In genomic region chr5:25088111-25088510, GRCm38 (mm10) we compare ENCODE assay signal across 27 mouse cellular contexts. TPM values are rescaled to one million over a fixed set of nuclear protein-coding genes. Genes with fewer than 3 reads are reported as not detected.
DNase-seq lines count a peak whose midpoint lies in the region; ATAC-seq and TF ChIP-seq lines count a peak whose summit lies in the region.
"Had no signal": no experiment of that assay in that cellular context is flagged by ENCODE, and none has a peak within 500 bp of the region (broad histone marks: within the 10 kb centered on the region; RNA-seq: fewer than 3 reads in every experiment).

No protein-coding gene starts in this region.

- no peak overlapping the region for H3K9ac ChIP-seq in liver, embryonic 15.5 days
- H3K9ac ChIP-seq: embryonic facial prominence, embryonic 13.5 days; forebrain, embryonic 13.5 days; heart, embryonic 13.5 days; hindbrain, embryonic 14.5 days had no signal

- H3K27me3 ChIP-seq in liver, embryonic 15.5 days: no peaks in the 10 kb centered on the region
- H3K27me3 ChIP-seq in forebrain, embryonic 10.5 days (ENCODE audit: poor library complexity, severe bottlenecking): no peaks in the 10 kb centered on the region
- H3K27me3 ChIP-seq: CH12.LX; embryonic facial prominence, embryonic 13.5 days; forebrain, embryonic 13.5 days; heart, embryonic 13.5 days; Patski had no signal

- H3K4me2 ChIP-seq in liver, embryonic 15.5 days: no peak overlapping the region
- H3K4me2 ChIP-seq: embryonic facial prominence, embryonic 13.5 days; forebrain, embryonic 13.5 days; heart, embryonic 13.5 days; hindbrain, embryonic 14.5 days had no signal

- intact Hi-C loops in left cerebral cortex, adult 2 months (cut with DNase I): loop anchor here (5.0 to 10.0 kb wide), 2 partner anchors 207 to 246 kb away; partner anchors contain the start of gene Rheb

- no peaks in the 10 kb centered on the region for H3K9me3 ChIP-seq in liver, embryonic 15.5 days (replicated peaks)
- no peaks in the 10 kb centered on the region for H3K9me3 ChIP-seq in forebrain, embryonic 10.5 days
- H3K9me3 ChIP-seq: embryonic facial prominence, embryonic 10.5 days; embryonic facial prominence, embryonic 13.5 days; forebrain, embryonic 13.5 days; G1E; heart, embryonic 13.5 days had no signal

- no peak for TF ChIP-seq CTCF in left cerebral cortex, adult 2 months (IDR thresholded peaks at IDR 0.05)

- H3K4me1 ChIP-seq in liver, embryonic 15.5 days (replicated peaks): peaks cover 14% of the 10 kb centered on the region
- no peaks in the 10 kb centered on the region for H3K4me1 ChIP-seq in forebrain, embryonic 10.5 days
- H3K4me1 ChIP-seq: embryonic facial prominence, embryonic 10.5 days had no signal

- no peaks in the 10 kb centered on the region for H3K36me3 ChIP-seq in liver, embryonic 15.5 days (replicated peaks)
- H3K36me3 ChIP-seq in macrophage (ENCODE audit: inconsistent target): no peaks in the 10 kb centered on the region
- no peaks in the 10 kb centered on the region for H3K36me3 ChIP-seq in forebrain, embryonic 10.5 days (replicated peaks)
- H3K36me3 ChIP-seq: embryonic facial prominence, embryonic 10.5 days; embryonic facial prominence, embryonic 13.5 days; G1E; heart, embryonic 13.5 days had no signal

- 50% methylated on average over 13 of the region's 13 CpGs for WGBS in liver, embryonic 15.5 days (ENCODE audit: insufficient replicate concordance)
- WGBS in macrophage (ENCODE audit: missing documents): 65% methylated on average over 10 of the region's 13 CpGs
- 91% methylated on average over 13 of the region's 13 CpGs for WGBS in forebrain, embryonic 10.5 days

- peaks cover 68% of the 10 kb centered on the region for H3K79me2 ChIP-seq in macrophage (ENCODE audit: inconsistent target)

- H3K27ac ChIP-seq in left cerebral cortex, adult 2 months: peak overlapping the region; percentile 40; the same call in 1 of the 2 replicates
- no peak overlapping the region for H3K27ac ChIP-seq in liver, embryonic 15.5 days (replicated peaks)
- H3K27ac ChIP-seq in macrophage: peak overlapping the region; percentile 92; the same call in 1 of the 2 replicates
- no peak overlapping the region for H3K27ac ChIP-seq in forebrain, embryonic 10.5 days
- H3K27ac ChIP-seq: embryonic facial prominence, embryonic 10.5 days; embryonic facial prominence, embryonic 13.5 days; forebrain, embryonic 13.5 days; gastrocnemius, adult 2 months; heart, embryonic 13.5 days; hindbrain, embryonic 14.5 days had no signal

- H3K4me3 ChIP-seq in left cerebral cortex, adult 2 months: no peak overlapping the region
- no peak overlapping the region for H3K4me3 ChIP-seq in liver, embryonic 15.5 days (replicated peaks)
- no peak overlapping the region for H3K4me3 ChIP-seq in macrophage (ENCODE audit: inconsistent target)
- H3K4me3 ChIP-seq in forebrain, embryonic 10.5 days: no peak overlapping the region
- H3K4me3 ChIP-seq: embryonic facial prominence, embryonic 10.5 days; embryonic facial prominence, embryonic 13.5 days; erythroblast, embryonic 14.5 days; forebrain, embryonic 13.5 days; gastrocnemius, adult 2 months; heart, embryonic 13.5 days had no signal

- DNase-seq in left cerebral cortex, adult 2 months (ENCODE audit: extremely low spot score in 1 of 2, low spot score in 2 of 2): no peak
- DNase-seq in left cerebral cortex, adult 9 months (ENCODE audit: low spot score in 2 of 2): no peak
- no peak for DNase-seq in liver
- no peak for DNase-seq in frontal cortex, postnatal 25 days (ENCODE audit: low spot score in 2 of 2)
- no peak for DNase-seq in forebrain, embryonic 10.5 days (ENCODE audit: extremely low spot score, low spot score)
- DNase-seq: adrenal gland, postnatal 10 days; adrenal gland, postnatal 36 days; B cell, adult 2 months; embryo, embryonic 11 days; gastrocnemius, adult 2 months; gastrocnemius, postnatal 14 days; heart, adult 18-20 months; heart, postnatal 14 days; heart, postnatal 4 days had no signal

- ATAC-seq in liver, embryonic 15.5 days (ENCODE audit: insufficient read depth): peak; percentile 63
- peak; percentile 47 for ATAC-seq in granulocyte monocyte progenitor cell, adult 5-6 weeks (replicated peaks; ENCODE audit: poor library complexity, severe bottlenecking)
- ATAC-seq: forebrain, embryonic 13.5 days; forebrain, embryonic 16.5 days; Patski had no signal

RNA-seq across cellular contexts. Expression of gene Prkag2, which starts 12.3 kb away (rescaled TPM):
- 100 to 1,000 TPM; 113 to 118 TPM for total RNA-seq in left cerebral cortex, adult 2 months (2021)
- 3.6 and 3.9 TPM in 2 replicates for polyA plus RNA-seq in liver, embryonic 15.5 days (2015; fragmentation: Nextera tagmentation; extraction: Ambion mirVana)
- total RNA-seq in granulocyte monocyte progenitor cell, adult 5-6 weeks (2014; fragmentation: Nextera tagmentation): 27.3 and 27.5 TPM in 2 replicates
- 18.2 and 22.7 TPM in 2 replicates for total RNA-seq in granulocyte monocyte progenitor cell, adult 5-6 weeks (2017)
- total RNA-seq in macrophage (2018; cell fraction: chromatin; rRNA removed): 100 to 1,000 TPM in 1 of 26 experiments, 10 to 100 TPM in 24, 1 to 10 TPM in 1; 8.2 to 103 (median 52.7) TPM
- total RNA-seq in macrophage (2018; cell fraction: cytosol; rRNA removed): 10 to 100 TPM in 22 of 26 experiments, 1 to 10 TPM in 4; 7.2 to 25.8 (median 15.2) TPM
- 10 to 100 TPM in 25 of 26 experiments, 1 to 10 TPM in 1; 8.3 to 83.9 (median 31.0) TPM for total RNA-seq in macrophage (2018; cell fraction: nucleus; rRNA removed)
- polyA plus RNA-seq in macrophage (2018): 15.5 to 28.2 TPM (median 23.0 TPM) in 3 replicates
- polyA plus RNA-seq in forebrain, embryonic 10.5 days (2016; fragmentation: Nextera tagmentation; extraction: Ambion mirVana): 45.0 and 48.4 TPM in 2 replicates
- total RNA-seq: G1E had no signal
- polyA plus RNA-seq: G1E had no signal

Comparison
In these comparisons a context has a peak if more than half of its experiments do, and no peak if none do; other contexts are left out.
1. H3K27ac ChIP-seq: peak in left cerebral cortex, adult 2 months (single experiment) and macrophage (single experiment); none in liver, embryonic 15.5 days (single experiment) and forebrain, embryonic 10.5 days (single experiment).